Comparison of ENCODE assay signal across 23 mouse cellular contexts in genomic region chr7:73369992-73370391, GRCm38 (mm10). TPM values are rescaled to one million over a fixed set of nuclear protein-coding genes. Genes with fewer than 3 reads are reported as not detected.
DNase-seq lines count a peak whose midpoint lies in the region; ATAC-seq lines count a peak whose summit lies in the region.
"Had no signal": no experiment of that assay in that cellular context is flagged by ENCODE, and none has a peak within 500 bp of the region (broad histone marks: within the 10 kb centered on the region; RNA-seq: fewer than 3 reads in every experiment).

No protein-coding gene starts in this region.

- ATAC-seq in embryonic facial prominence, embryonic 15.5 days (ENCODE audit: insufficient number of reproducible peaks, low FRiP score, low TSS enrichment, low read depth), result no peak
- no peak for ATAC-seq in kidney, embryonic 14.5 days (ENCODE audit: low FRiP score, low TSS enrichment)
- no peak for ATAC-seq in midbrain, embryonic 16.5 days
- ATAC-seq: activated CD4-positive, CD25-positive, alpha-beta regulatory T cell, adult 4 months; CD4-positive, CD25-positive, alpha-beta regulatory T cell, adult 4 months; forebrain, embryonic 14.5 days; forebrain, embryonic 16.5 days; Patski had no signal

- H3K36me3 ChIP-seq in embryonic facial prominence, embryonic 15.5 days, result no peaks in the 10 kb centered on the region
- H3K36me3 ChIP-seq in embryonic facial prominence, embryonic 10.5 days (replicated peaks), result no peaks in the 10 kb centered on the region
- H3K36me3 ChIP-seq in kidney, embryonic 14.5 days (ENCODE audit: control insufficient read depth, insufficient read depth, low read length), result no peaks in the 10 kb centered on the region
- peaks cover 6% of the 10 kb centered on the region for H3K36me3 ChIP-seq in midbrain, embryonic 10.5 days
- H3K36me3 ChIP-seq in midbrain, embryonic 16.5 days (ENCODE audit: control insufficient read depth, insufficient read depth, low read length), result no peaks in the 10 kb centered on the region
- H3K36me3 ChIP-seq: embryonic facial prominence, embryonic 13.5 days; G1E had no signal

- H3K27ac ChIP-seq in embryonic facial prominence, embryonic 15.5 days (replicated peaks), result 0 out of 2 replicates have a peak overlapping the region, but pooled peaks have one; percentile 13
- H3K27ac ChIP-seq in embryonic facial prominence, embryonic 10.5 days (replicated peaks), result no peak overlapping the region
- H3K27ac ChIP-seq in kidney, embryonic 14.5 days (ENCODE audit: low read depth, low read length), result no peak overlapping the region
- peak overlapping the region; percentile 19; the same call in 1 of the 2 replicates for H3K27ac ChIP-seq in midbrain, embryonic 10.5 days (replicated peaks)
- H3K27ac ChIP-seq in midbrain, embryonic 16.5 days (ENCODE audit: low read length), result no peak overlapping the region
- H3K27ac ChIP-seq: embryonic facial prominence, embryonic 13.5 days; forebrain, embryonic 12.5 days had no signal

- DNase-seq in embryonic facial prominence, embryonic 10.5 days (ENCODE audit: low spot score), result no peak
- DNase-seq in kidney, postnatal 10 days, result peak; percentile 28
- DNase-seq in midbrain, embryonic 10.5 days (ENCODE audit: low spot score), result no peak
- DNase-seq: adrenal gland, adult 8-10 months; adrenal gland, postnatal 14 days; adrenal gland, postnatal 36 days; B cell, adult 2 months; cerebellum, adult 11-12 months; cerebellum, adult 2 months; cerebellum, adult 9-10 months; cerebellum, postnatal 10 days; cerebellum, postnatal 25 days had no signal

- peaks cover 26% of the 10 kb centered on the region for H3K4me1 ChIP-seq in embryonic facial prominence, embryonic 15.5 days
- H3K4me1 ChIP-seq in embryonic facial prominence, embryonic 10.5 days, result peaks cover 36% of the 10 kb centered on the region
- H3K4me1 ChIP-seq in kidney, embryonic 14.5 days (ENCODE audit: control insufficient read depth, insufficient read depth, low read length), result peaks cover 3% of the 10 kb centered on the region; the same call in 1 of the 2 replicates
- peaks cover 54% of the 10 kb centered on the region for H3K4me1 ChIP-seq in midbrain, embryonic 10.5 days
- H3K4me1 ChIP-seq in midbrain, embryonic 16.5 days (ENCODE audit: control insufficient read depth, insufficient read depth, low read length), result peaks cover 30% of the 10 kb centered on the region

- 64% methylated on average over 4 of the region's 4 CpGs for WGBS in embryonic facial prominence, embryonic 15.5 days
- WGBS in embryonic facial prominence, embryonic 10.5 days, result 85% methylated on average over 4 of the region's 4 CpGs
- WGBS in kidney, embryonic 14.5 days, result 76% methylated on average over 4 of the region's 4 CpGs
- WGBS in midbrain, embryonic 10.5 days, result 90% methylated on average over 4 of the region's 4 CpGs
- WGBS in midbrain, embryonic 16.5 days, result 83% methylated on average over 4 of the region's 4 CpGs

- H3K9me3 ChIP-seq in embryonic facial prominence, embryonic 15.5 days (replicated peaks), result no peaks in the 10 kb centered on the region
- H3K9me3 ChIP-seq in embryonic facial prominence, embryonic 10.5 days, result no peaks in the 10 kb centered on the region
- peaks cover 4% of the 10 kb centered on the region; the same call in 1 of the 2 replicates for H3K9me3 ChIP-seq in kidney, embryonic 14.5 days (ENCODE audit: control insufficient read depth, low read length)
- no peaks in the 10 kb centered on the region for H3K9me3 ChIP-seq in midbrain, embryonic 10.5 days (replicated peaks)
- no peaks in the 10 kb centered on the region for H3K9me3 ChIP-seq in midbrain, embryonic 16.5 days (replicated peaks; ENCODE audit: control insufficient read depth, low read length, poor library complexity, severe bottlenecking)
- H3K9me3 ChIP-seq: embryonic facial prominence, embryonic 13.5 days; forebrain, embryonic 12.5 days had no signal

- H3K9ac ChIP-seq in embryonic facial prominence, embryonic 15.5 days, result no peak overlapping the region
- no peak overlapping the region for H3K9ac ChIP-seq in kidney, embryonic 14.5 days (ENCODE audit: low read depth, low read length)
- no peak overlapping the region for H3K9ac ChIP-seq in midbrain, embryonic 16.5 days (ENCODE audit: low read depth, low read length)
- H3K9ac ChIP-seq: embryonic facial prominence, embryonic 13.5 days; forebrain, embryonic 12.5 days had no signal

- H3K27me3 ChIP-seq in embryonic facial prominence, embryonic 15.5 days, result peaks cover 43% of the 10 kb centered on the region
- H3K27me3 ChIP-seq in embryonic facial prominence, embryonic 10.5 days (replicated peaks; ENCODE audit: low read depth, poor library complexity, severe bottlenecking), result peaks cover 55% of the 10 kb centered on the region
- peaks cover 21% of the 10 kb centered on the region for H3K27me3 ChIP-seq in kidney, embryonic 14.5 days (ENCODE audit: control insufficient read depth, insufficient read depth, low read length)
- H3K27me3 ChIP-seq in midbrain, embryonic 10.5 days (ENCODE audit: low read depth, poor library complexity, severe bottlenecking), result peaks cover 39% of the 10 kb centered on the region
- no peaks in the 10 kb centered on the region for H3K27me3 ChIP-seq in midbrain, embryonic 16.5 days (ENCODE audit: control insufficient read depth, insufficient read depth, low read depth, low read length)
- H3K27me3 ChIP-seq: Patski had no signal

- no peak overlapping the region for H3K4me3 ChIP-seq in embryonic facial prominence, embryonic 15.5 days (replicated peaks)
- no peak overlapping the region for H3K4me3 ChIP-seq in embryonic facial prominence, embryonic 10.5 days
- no peak overlapping the region for H3K4me3 ChIP-seq in kidney, embryonic 14.5 days (ENCODE audit: low read length)
- no peak overlapping the region for H3K4me3 ChIP-seq in midbrain, embryonic 10.5 days
- H3K4me3 ChIP-seq in midbrain, embryonic 16.5 days (ENCODE audit: low read depth, low read length), result no peak overlapping the region
- H3K4me3 ChIP-seq: embryonic facial prominence, embryonic 13.5 days; forebrain, embryonic 12.5 days had no signal

- no peak overlapping the region for H3K4me2 ChIP-seq in embryonic facial prominence, embryonic 15.5 days (replicated peaks)
- no peak overlapping the region for H3K4me2 ChIP-seq in kidney, embryonic 14.5 days (replicated peaks; ENCODE audit: low read depth, low read length)
- no peak overlapping the region for H3K4me2 ChIP-seq in midbrain, embryonic 16.5 days (ENCODE audit: low read length)
- H3K4me2 ChIP-seq: embryonic facial prominence, embryonic 13.5 days; forebrain, embryonic 12.5 days had no signal

RNA-seq across cellular contexts. Expression of gene Rgma, which starts 5.3 kb away (rescaled TPM):
- polyA plus RNA-seq in embryonic facial prominence, embryonic 15.5 days (2015; fragmentation: Nextera tagmentation; extraction: Ambion mirVana), result 23.0 and 24.1 TPM in 2 replicates
- 23.4 and 26.5 TPM in 2 replicates for polyA plus RNA-seq in embryonic facial prominence, embryonic 10.5 days (2016; fragmentation: Nextera tagmentation; extraction: Ambion mirVana)
- 17.3 and 18.7 TPM in 2 replicates for polyA plus RNA-seq in kidney, embryonic 14.5 days (2014; fragmentation: Nextera tagmentation; extraction: Ambion mirVana)
- polyA plus RNA-seq in midbrain, embryonic 10.5 days (2016; fragmentation: Nextera tagmentation; extraction: Ambion mirVana), result 51.2 and 65.4 TPM in 2 replicates
- 38.4 and 38.6 TPM in 2 replicates for polyA plus RNA-seq in midbrain, embryonic 16.5 days (2015; fragmentation: Nextera tagmentation; extraction: Ambion mirVana)
- polyA plus RNA-seq: activated CD4-positive, CD25-positive, alpha-beta regulatory T cell, adult 4 months; CD4-positive, CD25-positive, alpha-beta regulatory T cell, adult 4 months; G1E had no signal

Comparison
In these comparisons a context has a peak if more than half of its experiments do, and no peak if none do; other contexts are left out.
1. H3K27ac ChIP-seq: peak in embryonic facial prominence, embryonic 15.5 days (single experiment) and midbrain, embryonic 10.5 days (single experiment); none in embryonic facial prominence, embryonic 10.5 days (single experiment), kidney, embryonic 14.5 days (single experiment) and midbrain, embryonic 16.5 days (single experiment).